Mouse (Mus musculus): ENCODE measurements around the gene Alox12.

Gene Alox12

DNA sequence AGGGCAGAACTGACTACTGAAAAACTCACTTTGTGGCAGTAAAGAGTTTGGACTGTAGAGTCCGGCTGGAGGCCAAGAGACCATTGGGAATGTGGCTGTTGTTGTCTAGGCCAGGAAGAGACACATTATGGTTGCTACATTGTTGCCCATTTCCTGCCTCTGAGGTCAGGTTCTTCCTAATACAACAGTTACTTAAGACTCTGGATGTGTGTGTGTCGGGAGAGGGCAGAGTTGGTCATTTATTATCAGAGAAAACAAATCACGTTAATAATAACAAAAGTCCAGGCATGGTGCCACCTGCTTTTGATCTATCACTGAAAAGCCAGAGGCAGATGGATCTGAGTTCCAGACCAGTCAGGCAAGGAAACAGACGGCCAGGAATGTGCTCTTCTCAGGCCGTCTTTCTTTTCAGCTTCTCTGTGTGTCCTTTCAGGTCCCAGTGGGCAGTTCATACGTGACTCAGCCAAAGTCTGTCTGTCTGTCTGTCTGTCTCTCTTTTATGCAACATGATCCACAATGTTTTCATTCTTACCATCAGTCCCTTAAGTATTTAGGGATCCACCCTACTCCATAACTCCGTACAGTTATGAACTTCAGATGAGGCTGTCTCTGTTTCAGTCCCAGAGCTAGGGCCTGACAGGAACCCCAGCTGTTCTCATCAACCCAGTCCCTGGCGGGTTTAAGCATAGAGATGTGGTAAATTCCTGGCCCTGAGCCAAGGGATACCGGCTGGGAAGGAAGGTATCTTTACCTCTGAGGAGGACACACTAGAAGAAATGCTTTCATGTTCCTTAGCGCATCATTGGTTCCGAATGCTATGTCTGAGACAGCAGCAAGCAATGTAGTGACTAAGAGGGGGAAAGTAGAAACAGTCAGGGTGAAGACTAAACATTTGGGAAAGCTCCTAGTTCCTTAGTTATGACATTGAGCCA lies 61.5 kb downstream of the Alox12 start:
- DNase-seq (ENCODE audit: low spot score in 2 of 2): no peak

DNA sequence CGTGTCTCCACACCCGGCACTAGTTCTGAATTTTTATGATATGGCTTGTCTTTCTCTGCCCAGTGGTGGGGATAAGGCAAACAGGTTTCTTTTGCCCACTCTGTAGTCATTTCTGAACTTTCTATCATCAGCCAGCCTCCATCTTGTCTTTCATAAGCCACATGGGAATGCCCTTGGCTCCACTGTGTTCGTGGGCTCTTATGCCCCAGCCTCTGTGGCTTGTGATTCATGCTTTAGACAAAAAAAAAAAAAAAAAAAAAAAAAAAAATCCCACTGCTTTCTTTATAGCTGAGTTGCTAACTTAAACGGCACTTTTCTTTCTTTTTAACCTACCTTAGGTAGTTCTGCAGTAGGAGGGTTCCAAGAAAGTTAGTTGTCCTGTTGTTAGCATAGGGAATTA lies 63.0 kb downstream of the Alox12 start:
- DNase-seq (ENCODE audit: low spot score in 2 of 2): no peak

Measured in spleen, postnatal 4 days (tissue).